Mouse (Mus musculus) olfactory bulb, adult 2 months (tissue): Measurements from ENCODE around the gene Gnb1l.

Experiments used
- CTCF ChIP-seq: fragments of 200-500 bp; IDR thresholded peaks from 2 replicates; pipeline ENCODE4 v1.5.1; 2012; ENCODE audit warnings: low read depth, mild to moderate bottlenecking, low read length, moderate library complexity; ENCODE audit not compliant: insufficient read depth
- POLR2A ChIP-seq: fragments of 200-500 bp; IDR thresholded peaks from 2 replicates; pipeline ENCODE4 v1.6.1; 2012; ENCODE audit warnings: mild to moderate bottlenecking, low read depth, low read length, moderate library complexity; ENCODE audit not compliant: insufficient read depth

DNA sequence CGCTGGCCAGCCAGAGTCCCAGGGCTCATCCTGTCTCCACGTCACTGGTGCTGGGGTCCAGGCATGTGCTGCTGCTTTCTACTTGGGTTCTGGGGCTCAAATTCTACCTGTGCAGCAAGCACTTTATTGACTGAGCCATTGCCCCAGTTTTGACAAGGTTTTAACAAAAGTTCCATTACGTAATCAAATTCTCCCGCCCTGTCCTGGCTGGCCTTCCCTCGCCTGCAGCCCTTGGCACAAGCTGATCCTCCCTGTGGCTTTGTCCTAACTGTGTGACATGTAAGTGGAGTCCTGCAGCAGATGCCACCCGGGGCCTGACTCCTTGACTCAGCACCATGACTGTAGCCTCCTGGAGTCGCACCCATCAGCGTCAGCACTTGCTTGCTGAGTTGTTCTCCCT is 75.7 kb downstream of the Gnb1l start:
- TF ChIP-seq CTCF, result no peak
- TF ChIP-seq POLR2A, result no peak
